Mouse (Mus musculus): ENCODE results near the gene Ccs.

Ccs gene

DNA sequence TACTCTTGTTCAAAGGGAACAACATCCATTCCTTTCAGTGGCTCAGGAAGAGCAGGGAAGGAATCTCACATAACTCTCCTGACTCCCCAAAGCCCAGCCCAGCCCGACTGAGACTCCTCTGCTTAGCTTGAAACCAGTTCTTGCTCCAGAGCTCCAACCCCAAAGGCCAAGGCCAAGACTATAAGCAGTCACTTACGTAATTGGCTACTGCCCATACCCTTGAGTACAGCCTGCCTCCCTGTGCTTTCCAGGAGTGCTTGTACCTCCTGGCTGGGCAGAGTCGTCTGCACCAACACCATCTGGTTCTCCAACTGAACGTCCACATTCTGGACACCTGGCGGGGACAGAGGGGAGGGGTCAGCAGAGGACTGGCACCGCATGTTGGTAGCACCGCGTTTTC, 5.2 kb downstream of the Ccs start:
- no peak for DNase-seq

DNA sequence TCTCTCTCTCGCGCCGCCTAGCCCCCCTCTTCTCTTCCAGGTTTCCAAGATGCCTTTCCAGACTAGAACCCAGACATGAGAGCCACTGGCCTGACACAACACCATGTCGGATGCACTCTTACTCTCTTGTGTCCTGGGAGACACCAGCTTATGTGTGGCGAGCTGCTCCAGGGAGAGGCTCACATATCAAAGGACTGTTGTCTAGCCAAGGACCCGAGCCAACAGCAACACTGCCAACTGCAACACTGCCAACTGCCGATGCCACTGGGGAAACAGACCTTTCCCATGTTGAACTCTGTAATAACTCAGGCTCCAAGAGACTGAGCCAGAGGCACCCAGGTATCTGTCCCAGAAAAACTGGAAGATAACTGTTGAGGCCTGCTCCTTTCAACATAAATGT, 10.0 kb downstream of the Ccs start:
- DNase-seq: no peak

DNA sequence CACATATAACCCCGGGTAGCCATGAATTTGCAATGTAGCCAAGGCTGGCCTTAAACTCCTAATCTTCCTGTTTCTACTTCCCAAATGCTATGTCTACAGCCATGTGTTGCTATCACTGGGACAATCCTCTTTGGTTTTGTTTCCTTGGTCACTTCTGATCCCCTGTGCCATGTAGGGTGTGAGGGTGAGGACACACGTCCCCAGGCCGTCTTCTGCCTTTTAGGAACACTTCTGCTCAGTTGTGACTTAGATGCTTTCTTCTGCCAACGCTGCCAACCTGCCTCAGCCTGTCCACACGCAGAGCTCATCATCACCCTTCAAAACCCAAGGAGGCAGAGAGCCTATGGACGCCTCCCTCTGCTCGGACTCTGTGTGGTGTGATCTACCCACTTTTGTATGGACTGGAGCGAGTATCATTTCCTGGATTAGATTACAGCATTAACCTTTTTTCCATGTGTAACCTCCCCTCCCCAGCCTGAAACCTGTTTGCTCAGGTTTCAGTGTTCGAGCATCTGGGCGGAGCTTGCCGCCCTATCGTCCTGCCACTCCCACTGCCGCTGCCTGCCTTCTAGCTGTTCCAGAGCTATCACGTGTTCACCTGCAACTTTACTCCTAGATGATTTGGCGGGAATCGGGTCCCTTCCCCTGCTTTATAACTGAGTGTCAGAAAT, 10.6 kb downstream of the Ccs start:
- peak; percentile 22 to 38 for DNase-seq

DNA sequence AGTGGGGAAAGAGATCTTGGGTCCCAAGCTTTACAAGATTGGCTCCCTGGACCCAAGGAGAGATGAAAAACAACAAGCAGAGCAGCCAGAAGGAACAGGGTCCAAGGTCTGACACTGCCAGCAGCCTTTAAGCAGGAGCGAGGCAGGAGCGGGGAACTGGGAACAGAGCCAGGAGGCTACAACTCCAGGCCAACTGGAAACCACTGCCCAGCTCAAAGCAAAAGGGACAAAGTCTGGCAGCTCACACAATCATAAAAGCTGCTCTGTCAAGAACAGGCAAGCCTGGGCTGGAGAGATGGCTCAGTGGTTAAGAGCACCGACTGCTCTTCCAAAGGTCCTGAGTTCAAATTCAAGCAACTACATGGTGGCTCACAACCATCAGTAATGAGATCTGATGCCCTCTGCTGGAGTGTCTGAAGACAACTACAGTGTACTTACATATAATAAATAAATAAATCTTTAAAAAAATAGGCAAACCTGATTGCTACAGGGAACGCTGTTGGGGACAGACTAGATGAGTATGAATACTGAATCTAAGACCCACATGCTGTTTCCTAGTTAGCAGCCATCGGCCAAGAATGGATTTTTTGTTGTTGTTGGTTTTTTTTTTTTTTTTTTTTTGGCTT, 18.3 kb downstream of the Ccs start:
- peak; percentile 60 to 77 for DNase-seq

DNA sequence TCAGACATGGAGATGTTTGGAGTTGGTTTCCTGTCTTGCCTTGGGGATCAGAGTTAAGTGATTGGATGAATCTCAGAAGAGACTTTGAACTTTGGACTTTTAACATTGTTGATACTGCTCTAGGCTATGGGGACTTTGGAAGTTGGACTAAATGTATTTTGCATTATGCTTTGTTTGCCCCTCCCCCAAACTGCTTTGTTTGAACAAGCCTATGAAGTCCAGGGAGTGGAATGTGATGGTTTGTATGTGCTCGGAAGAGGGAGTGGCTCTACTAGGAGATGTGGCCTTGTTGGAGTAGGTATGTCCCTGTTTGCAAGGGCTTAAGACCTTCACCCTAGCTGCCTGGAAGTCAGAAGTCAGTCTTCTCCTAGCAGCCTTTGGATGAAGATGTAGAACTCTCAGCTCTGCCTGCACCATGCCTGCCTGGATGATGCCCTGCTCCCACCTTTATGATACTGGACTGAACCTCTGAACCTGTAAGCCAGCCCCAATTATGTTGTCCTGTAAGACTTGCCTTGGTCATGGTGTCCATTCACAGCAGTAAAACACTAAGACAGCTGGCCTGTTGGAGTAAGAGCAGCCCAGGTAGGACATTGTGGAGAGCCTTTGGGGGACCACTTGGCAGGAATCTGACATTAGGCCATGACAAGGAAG, 21.8 kb downstream of the Ccs start:
- DNase-seq: no peak

DNA sequence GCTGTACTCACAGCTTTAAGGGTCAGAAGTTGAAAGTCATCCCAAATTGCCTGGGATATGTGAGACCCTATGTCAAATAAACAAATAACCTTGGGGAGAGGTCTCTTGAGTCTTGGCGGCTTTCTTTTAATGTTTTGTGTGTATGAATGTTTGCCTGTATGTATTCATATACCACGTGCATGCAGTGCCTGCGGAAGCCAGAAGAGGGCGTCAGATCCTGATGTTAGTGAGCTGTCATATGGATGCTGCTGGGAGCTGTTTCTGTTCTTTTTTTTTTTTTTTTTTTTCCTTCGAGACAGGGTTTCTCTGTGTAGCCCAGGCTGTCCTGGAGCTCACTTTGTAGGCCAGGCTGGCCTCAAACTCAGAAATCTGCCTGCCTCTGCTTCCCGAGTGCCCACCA, 26.1 kb downstream of the Ccs start:
- peak in 1 of 2 experiments; percentile 31 for DNase-seq

DNA sequence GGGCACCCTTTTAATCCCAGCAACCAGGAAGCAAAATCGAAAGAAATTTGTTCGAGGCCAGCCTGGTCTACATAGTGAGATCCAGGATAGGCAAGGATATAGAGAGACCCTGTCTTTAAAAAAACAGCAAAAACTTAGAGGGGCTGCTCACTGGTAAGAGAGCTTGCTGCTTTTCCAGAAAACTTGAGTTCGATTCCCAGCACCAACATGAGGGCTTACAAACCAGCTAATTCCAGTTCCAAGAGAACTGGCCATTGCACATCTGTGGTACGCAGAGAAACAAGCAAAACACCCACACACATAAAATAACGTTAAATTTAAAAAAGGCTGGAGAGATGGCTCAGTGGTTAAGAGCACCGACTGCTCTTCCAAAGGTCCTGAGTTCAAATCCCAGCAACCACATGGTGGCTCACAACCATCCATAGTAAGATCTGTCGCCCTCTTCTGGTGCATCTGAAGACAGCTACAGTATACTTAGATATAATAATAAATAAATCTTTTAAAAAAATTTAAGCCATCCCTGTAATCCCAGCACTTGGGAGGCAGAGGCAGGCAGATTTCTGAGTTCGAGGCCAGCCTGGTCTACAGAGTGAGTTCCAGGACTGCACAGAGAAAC, 26.7 kb downstream of the Ccs start:
- peak in 1 of 2 experiments; percentile 16 for DNase-seq

DNA sequence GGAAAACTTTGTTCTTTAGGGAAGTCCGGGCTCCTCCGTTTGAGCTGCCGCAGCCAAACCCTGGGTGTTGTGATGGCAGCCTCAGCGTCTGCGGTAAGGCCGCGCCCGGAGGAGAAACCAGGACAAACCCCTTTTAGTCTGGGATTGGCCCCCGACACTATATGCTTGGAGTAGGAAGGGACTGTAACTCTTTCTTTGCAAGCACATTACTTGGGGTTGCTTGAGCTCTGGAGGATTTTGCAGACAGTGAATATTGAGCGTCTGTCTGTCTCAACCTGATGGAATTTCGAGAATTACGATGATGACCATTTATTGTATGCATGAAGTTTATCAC, 27.3 kb downstream of the Ccs start:
- no peak for DNase-seq

DNA sequence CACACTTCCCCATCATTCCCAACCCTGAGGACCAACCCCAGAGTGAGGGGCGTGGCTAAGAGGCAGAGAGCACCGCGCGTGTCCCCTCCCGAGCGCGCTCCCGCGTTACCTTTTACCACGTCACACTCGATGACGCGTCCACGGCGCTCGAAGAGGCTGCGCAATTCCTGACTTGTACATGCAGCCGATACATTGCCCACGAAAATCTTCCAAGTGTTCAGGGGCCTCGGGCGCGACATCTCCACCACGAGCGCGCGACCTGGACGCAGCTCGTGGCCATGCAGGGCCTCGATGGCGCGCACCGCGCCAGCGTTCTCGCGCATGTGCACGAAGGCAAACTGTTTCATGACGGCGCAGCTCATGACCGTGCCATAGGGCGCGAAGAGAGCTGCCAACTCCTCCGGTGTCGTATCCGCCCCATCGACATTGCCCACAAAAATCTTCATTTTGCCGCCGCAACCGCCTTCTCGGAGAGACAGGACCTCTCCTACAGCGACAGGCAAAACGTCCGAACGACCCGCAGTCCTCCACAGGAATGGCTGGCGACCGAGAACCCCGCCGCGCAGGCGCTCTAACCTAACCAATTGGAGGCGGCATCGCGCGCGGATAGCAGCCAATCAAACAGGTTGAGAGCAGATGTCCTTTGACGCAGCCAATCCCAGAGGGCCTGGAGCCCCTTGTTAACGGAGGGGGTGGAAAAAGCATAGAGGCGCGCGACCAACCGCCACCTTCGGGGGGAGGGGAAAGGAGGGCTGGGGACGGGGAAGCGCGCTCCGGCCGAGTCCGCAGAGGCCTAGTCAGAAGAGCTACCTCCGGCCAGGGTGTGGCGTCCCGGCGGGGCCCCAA, 27.8 kb downstream of the Ccs start, which contains the start of the genes Gm21992 and Rbm14:
TSS of gene Gm21992 (minus strand) at position 550 of the 846 bp plus-strand sequence.
TSS of gene Rbm14 (minus strand) at position 572 of the 846 bp plus-strand sequence.
- peak; percentile 98 to 99 for DNase-seq

DNA sequence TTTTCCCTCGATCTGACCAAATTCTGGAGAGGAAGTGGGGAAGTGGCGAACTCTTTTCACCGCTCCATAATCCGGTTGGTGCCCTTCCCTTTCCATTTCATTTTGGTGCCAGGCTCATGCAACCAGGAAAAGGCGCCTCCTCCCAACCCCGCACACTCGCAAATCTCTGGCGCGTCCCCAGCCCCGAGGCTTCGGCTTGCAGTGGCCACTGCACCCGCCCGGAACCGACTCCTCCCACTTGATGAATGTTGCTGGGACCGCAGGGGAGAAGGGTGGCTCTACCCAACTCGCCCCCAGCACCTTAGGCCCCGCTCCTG, 28.4 kb downstream of the Ccs start:
- DNase-seq: no peak

DNA sequence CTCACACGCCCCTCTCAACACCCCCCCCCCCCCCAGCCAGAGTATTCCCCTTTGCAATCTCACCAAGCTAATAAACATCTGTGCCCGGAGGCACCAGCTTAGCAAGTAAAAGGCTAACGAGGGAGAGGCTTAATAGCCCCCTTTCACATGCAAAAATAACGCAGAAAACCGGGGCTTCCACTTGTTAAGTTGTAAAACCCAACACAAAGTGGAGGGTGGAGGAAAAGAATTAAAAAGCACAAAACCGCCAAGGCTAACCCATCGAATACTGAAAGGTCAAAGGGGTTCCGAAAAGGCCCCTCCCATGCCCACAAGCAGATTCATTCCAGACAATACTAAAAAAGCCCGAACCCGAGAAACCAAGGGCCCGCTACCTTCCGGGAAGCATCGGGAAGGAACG, 28.8 kb downstream of the Ccs start:
- no peak for DNase-seq

DNA sequence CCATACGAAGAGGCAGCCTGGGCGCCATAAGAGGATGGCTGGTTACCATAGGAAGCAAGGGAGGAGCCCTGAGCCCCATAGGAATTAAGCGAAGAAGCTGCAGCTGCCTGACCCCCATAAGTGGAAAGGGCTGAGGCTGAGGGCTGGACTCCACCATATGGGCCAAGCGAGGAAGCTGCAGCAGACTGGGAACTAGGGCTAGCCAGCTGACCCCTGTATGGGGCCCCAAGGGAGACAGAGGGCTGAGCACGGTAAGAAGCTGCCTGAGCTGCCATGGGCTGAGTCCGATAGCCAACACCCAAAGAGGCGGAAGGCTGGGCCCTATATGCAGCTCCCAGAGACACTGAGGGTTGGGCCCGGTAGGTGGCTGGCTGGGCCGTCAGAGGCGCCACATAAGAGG, 35.8 kb downstream of the Ccs start:
- no peak for DNase-seq

DNA sequence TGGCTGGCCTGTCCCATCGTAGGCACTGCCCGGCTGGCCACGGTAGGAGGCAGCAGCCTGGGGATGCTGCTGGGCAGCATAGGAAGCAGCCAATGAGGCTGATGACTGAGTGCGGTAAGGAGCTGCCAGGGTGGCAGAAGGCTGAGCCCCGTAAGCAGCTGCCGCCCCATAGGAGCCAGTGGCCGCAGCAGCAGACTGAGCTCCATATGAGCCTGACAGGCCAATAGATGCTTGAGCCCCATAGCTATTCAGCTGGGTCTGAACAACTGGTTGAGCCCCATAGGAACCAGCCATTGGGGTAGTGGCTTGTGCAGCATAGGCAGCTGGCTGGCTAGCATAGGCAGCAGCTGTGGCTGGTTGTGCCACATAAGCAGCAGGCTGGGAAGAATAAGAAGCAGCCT, 36.4 kb downstream of the Ccs start:
- DNase-seq: no peak

DNA sequence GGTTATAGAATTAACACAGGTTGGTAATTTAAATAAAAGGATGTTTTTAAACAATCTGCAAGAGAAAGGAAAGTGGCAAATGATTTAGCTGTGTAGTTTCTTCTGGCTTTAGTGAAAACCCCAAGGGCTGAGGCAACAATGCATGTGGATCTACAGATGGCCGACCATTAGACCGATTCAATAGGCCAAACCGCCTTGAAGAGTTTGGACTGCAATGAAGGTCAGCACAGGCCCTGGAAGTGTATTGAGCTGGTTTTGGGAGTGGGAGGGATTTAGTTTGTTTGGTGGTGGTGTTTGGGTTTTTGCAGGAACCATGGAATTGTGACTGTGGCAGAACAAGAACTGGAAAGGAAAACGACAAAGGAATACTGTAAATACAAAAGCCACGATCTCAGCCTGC, 40.0 kb downstream of the Ccs start:
- no peak for DNase-seq

DNA sequence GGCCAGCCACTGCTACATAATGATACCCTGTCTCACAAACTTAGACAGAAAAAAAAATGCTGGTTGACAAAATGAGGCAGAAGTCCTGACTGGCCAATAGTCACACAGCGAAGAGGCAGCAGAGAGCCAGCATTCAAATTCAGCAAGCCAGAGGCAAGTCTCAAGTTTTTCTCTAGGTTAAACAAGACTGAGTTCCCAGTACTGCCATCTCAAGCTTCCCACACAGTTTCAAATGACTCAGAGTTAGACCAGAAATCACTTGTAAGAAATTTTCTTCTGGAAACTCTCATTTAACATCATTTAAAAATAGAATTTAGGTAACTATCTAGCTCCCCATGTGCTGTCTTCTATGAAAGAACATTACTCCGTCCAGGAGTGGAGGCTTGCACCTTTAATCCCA, 41.3 kb downstream of the Ccs start:
- DNase-seq: no peak

DNA sequence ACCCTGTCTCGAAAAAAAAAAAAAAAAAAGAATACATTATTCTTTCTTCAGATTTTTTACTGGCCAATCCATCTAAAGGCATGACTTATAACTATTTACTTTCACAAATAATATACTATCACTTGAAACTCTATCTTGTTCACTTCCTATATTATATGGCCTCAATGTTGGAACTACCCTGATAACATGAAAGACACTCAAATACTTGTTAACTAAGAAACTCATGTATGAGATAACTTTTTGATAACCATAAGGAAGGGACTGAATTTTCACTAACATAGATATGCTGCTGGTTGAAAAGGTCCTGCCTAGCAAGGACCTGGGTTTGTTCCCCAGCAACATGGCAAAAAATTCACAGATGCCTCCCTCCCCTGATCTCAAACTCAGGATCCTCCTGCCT, 43.2 kb downstream of the Ccs start:
- no peak for DNase-seq

DNA sequence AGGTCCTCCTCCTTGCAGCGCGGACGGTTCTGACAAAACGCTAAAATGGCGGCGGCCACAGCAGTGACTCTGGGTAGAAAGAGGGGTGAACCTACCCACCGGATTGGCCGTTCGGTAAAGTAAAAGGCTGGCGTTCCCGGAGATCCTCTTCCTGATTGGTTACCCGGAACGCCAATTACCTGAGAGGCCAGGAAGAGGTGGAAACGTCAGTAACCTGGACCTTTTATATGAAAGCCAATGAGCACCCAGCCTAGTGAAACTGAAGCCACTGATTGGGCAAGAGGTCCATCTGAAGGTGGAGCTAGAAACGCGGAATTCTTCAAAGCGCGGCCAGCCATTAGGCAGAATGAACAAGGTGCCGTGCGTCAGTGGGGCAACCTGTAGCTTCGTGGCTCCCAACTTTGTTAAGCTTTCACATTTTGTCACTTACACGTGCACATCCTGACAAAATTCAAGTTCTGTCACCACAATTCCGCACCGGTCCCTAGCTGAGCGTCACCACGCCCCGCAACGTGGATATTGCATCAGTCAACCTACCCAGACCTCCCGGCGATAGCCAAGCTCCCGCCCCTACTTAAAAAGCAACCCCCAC, 45.2 kb downstream of the Ccs start, which contains the start of gene Rbm4:
TSS of gene Rbm4 (minus strand) at position 71 of the 592 bp plus-strand sequence.
- peak; percentile 97 to 98 for DNase-seq

DNA sequence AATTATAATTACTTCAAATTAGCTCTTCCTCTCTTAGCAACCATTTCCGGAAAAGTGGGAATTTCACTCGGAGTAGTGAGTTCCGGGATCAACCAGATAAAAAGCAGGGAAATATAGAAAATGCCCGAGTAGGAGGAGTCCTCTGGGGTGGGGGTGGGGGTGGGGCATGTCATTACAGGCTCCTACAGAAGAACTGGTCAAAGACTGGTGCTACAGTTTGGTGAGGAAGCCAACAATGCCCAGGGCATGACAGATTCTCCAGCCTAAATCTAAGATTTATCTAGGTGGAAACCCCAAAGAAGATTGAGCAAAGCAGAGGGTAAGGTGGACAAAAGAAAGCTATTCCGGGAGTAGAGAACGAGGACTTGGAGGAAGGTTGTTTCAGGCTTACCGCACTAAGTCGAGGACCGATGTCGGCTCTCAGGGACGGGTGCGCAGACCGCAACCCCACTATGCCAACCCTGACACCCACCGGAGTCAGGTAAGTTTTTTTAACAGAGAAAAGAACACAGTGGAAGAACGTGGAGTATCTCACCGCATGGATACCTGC, 45.8 kb downstream of the Ccs start:
- no peak for DNase-seq

DNA sequence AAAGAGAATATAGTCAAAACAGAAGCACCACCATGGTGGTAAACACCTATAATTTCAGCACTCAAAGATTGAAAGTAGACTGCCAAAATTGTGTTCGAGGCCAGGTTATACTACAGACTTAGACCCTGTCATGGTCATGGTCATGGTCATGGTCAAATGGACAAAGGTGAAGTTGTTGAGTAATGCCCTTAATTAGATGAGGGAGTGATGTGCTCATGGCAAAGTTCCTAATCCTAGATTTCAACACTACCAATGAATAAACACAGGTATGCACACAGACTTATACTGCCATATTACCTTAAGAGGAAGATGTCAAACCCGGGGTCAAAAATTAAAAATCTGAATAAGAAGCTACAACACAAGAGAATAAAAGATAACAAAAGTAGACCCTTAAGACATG, 52.8 kb downstream of the Ccs start:
- no peak for DNase-seq

DNA sequence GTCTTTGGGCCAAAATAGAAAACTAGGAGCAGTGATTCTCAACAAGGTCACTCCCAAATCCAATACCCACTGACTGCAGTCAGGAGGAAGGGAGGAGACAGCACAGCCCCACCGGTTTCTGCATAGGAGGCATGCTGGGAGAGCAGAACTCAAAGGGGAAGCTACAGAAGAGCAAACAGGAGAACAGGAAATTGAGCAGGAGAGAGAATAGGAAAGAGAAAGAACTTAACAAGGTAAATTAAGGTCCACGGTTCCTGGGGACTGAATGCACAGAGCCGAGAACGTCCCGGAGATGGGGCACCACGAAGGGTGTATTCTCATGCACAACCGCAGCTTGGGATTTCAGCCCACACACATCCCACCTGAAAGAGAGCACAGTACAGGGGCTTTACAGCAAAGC, 53.9 kb downstream of the Ccs start:
- DNase-seq: no peak

DNA sequence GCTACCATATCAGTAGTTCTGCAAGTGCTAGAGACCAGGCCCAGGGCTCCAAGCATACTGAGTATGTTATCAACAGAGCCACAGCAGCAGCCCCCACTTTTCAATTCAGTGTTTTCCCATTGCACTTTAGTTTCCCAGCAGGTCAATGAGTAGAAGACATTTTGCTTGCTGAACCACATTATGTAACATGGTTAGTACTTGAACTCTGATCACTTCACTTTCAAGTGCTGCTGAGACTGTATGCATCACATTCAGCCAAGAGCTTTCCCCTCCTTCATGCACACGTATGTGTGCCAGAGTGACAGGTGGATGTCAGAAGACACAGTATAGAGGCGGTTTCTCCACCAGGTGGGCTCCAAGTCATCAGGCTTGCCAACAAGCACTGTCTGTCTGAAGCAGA, 56.2 kb downstream of the Ccs start:
- DNase-seq: no peak

Data from lung, postnatal 4 days (tissue).